Mouse (Mus musculus): ENCODE measurements at regions not wholly inside any gene's neighbourhood (a gene's known extent, or its start where the extent isn't known, plus 50 kb on each side); places are given as distances from the start of the nearest gene placed in this dataset.

GRCm38 (mm10) chr5:126118731-126119130 lies 587.2 kb downstream of the Tmem132b start:
- TF ChIP-seq CTCF (IDR thresholded peaks at IDR 0.05 in 2 of 3, conservative IDR thresholded peaks at IDR 0.05 in 1 of 3; ENCODE audit: control insufficient read depth in 1 of 3, insufficient read depth in 1 of 3, low read depth in 2 of 3, low read length in 3 of 3, poor library complexity in 1 of 3, severe bottlenecking in 1 of 3) = no peak
- no peak for TF ChIP-seq KAT2A (conservative IDR thresholded peaks at IDR 0.05; ENCODE audit: low read depth, low read length)
- no peak for TF ChIP-seq POLR2A (IDR thresholded peaks at IDR 0.05; ENCODE audit: control insufficient read depth in 1 of 2, insufficient read depth in 1 of 2, low read depth in 1 of 2, low read length in 2 of 2, poor library complexity in 1 of 2)
- TF ChIP-seq TBP (IDR thresholded peaks at IDR 0.05; ENCODE audit: low read depth, low read length) = no peak
- no peak for TF ChIP-seq TAL1 (IDR thresholded peaks at IDR 0.05; ENCODE audit: low read length)
- no peak for TF ChIP-seq EP300 (IDR thresholded peaks at IDR 0.05; ENCODE audit: low read depth in 1 of 2, low read length in 2 of 2)
- no peak for TF ChIP-seq POLR2AphosphoS5 (IDR thresholded peaks at IDR 0.05; ENCODE audit: borderline replicate concordance, low read depth, low read length)
- no peak for TF ChIP-seq JUND (IDR thresholded peaks at IDR 0.05; ENCODE audit: low read depth, low read length)
- TF ChIP-seq MAX (IDR thresholded peaks at IDR 0.05; ENCODE audit: low read length) = no peak
